Mouse (Mus musculus): ENCODE data around the gene Faf2.
A peak's percentile ranks its signal among the peaks of the same experiment; 100 is the strongest.

Faf2 gene

DNA sequence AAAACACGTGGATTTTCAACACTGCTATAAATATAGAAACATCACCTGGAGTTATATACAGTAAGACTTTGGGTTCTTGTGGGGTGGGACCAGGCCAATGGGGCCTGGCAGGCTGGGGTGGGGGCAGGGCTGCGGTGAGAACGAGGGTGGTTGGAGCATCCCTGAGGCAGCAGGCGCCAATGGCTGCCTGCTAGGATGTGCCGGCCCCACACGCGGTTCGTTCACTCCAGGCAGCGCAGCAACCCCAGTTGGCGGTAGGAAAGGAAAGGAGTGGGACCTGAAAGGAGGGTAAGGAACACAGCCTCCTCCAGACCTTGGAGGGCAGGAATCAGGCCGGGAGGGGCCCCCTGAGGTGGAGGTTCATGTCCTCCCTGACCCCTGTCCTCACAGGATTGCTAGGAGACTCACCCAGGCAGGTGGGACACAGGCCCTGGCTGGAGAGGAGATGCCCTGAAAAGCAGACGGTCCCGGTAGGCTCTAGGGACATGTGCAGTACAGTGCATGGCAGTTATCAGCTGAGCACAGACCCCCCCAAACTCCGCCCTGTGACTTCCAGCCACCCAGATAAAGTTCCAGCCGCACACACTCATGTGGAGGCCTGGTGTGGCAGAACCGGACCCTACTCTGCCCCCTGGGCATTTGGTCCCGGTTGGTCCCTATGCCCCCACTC lies 58.7 kb downstream of the Faf2 start:
- DNase-seq (ENCODE audit: low spot score): no peak

DNA sequence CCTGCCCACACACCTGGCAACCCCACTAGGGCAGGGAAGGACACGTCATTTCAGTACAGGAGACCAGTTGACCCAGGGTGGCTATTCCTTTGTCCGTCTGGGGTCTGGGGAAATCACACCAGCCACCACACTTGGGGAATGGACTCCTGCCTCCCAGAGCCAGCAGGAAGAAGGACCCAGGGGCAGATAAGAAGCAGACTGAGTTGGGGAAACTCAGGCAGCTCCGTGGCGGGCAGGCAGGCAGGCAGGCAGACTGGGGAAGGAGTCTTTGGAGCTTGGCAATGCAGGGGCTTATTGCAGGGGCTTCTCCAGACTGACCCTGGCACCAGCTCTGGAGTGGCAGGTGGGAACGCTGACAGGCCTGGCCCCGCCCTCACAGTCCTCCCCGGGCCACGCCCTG lies 59.7 kb downstream of the Faf2 start:
- DNase-seq (ENCODE audit: low spot score): no peak

DNA sequence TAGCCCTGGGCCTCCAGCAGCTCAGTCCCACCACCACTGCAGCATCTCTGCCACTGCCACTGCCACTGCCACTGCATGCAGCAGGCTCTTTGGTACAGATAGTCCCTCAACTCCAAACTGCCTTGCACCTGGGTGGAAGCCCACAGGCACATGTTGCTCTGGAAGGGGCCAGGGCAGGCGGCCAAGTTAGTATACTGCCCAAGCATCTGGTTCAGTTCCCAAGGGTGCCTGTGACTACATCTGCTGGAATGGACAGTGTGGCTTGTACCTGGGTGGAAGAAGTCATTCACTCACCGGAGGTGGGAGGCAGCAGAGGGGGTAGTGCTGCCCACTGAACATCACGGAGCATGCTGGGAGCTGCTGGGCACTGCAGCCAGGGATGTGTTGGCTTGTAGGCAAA lies 61.7 kb downstream of the Faf2 start:
- DNase-seq (ENCODE audit: low spot score): no peak

DNA sequence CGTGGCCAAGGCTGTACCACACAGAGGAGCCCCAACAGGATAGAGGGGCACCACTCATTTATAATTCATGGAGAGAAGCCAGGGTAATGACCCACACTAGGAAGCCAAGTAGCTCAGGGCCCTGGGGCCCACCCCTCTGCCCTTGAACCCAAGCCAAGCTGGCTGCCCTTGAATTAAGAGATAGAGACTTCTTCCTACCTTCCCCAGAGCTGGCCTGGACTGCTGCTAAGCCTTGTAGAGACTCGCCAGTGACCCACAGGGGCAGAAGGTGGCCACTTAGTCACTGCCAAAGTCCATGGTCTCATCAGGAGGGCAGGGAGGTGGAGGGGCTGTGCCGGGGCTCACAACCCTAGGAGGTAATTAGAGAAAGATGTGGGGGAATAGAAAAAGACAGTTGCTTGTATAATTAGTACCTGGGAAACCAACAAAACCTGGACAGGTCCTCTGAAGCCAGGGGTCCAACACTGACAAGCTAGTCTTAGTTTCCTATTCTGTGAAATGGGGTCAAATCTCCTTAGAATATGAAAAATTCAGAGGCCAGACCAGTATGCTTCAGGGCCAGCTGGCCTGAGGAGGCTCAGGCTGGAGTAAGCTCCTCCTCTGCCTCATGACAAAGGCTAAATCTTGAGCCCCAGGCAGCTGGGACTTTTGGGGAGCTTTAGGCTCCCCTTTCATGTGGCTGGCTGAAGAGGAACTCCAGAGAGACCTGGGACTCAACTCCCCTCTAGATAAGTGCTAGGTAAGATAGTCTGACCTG lies 62.7 kb downstream of the Faf2 start:
- no peak for DNase-seq (ENCODE audit: low spot score)

DNA sequence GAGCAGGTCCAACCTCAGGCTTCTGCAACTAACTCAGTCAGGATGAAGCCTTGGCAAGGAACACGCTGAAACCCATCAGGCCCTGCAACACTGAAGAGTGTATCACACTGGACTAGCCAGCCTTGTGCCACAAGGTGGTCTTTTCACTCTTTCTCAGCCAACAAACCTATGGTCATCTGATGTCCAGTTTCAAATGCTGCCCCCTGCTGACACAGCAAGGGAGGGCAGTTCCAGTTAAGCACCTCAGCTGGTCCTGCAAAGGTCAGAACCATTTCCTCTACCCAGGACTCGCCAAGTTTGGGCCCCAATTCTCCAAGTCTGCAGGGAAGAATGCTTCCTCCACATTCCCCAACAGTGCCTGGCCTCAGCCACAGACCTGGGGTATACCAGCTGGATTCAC lies 63.6 kb downstream of the Faf2 start:
- peak; percentile 44 for DNase-seq (ENCODE audit: low spot score)

DNA sequence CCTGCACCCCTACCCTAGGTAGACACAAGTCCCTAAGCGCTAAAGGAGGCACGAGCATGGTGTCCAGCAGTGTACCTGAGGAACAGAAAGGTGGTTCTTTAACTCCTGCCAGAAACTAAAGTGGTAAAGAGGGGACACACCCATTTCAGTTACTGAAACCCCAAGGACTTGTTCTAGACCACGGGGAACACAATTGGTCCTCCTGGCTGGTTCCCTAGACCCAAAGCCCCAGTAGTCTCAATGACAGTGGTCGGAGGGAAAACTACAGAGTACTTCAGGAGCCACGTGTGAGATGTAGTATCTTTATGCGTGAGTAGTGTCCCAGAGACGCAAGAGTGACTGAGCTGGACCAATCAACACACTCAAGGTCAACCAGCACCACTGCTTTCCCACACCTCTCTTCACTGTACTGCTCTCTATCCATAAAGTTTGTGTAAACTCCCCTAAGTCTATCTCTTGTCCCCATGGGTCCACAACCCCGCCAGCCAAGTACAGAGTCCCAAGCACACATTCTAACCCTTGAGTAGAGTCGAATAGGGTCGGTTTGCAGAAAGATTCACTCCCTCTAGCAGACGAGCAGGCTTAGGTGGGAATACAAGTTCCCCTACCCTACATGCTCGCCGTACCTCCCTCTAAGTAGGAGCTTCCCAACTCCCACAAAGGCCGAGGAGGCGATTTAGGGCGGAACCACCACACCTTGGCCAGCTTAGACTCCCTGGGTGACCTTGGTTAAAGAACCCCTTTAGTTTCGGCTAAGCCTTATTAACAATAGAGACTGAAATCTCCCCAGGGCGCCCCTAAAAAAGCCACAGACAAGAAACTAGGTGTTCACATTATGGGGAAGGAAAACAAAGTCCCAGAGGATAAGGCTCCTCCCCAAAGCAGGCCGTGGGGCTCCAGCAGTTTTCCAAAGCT lies 64.8 kb downstream of the Faf2 start:
- no peak for DNase-seq (ENCODE audit: low spot score)

DNA sequence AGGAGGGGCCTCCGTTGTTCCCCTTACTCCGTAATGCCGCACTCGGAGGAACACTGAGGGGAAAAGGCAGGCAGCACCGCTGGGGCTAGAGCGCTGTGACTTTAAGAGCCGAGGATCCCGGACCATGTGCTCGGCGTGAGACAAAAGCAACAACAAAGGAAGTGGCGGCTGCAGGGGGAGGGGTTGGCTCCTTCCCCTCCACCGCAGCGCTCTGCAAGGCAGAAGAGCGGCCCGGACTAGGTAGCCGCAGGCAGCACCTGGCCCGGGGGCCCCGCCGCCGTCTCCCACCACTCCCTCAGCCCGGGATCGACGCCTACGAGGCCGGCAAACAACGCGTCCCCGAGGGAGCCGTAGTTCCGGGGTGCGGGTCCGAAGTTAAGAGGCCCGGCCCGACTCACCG lies 65.5 kb downstream of the Faf2 start:
- peak; percentile 84 for DNase-seq (ENCODE audit: low spot score)

DNA sequence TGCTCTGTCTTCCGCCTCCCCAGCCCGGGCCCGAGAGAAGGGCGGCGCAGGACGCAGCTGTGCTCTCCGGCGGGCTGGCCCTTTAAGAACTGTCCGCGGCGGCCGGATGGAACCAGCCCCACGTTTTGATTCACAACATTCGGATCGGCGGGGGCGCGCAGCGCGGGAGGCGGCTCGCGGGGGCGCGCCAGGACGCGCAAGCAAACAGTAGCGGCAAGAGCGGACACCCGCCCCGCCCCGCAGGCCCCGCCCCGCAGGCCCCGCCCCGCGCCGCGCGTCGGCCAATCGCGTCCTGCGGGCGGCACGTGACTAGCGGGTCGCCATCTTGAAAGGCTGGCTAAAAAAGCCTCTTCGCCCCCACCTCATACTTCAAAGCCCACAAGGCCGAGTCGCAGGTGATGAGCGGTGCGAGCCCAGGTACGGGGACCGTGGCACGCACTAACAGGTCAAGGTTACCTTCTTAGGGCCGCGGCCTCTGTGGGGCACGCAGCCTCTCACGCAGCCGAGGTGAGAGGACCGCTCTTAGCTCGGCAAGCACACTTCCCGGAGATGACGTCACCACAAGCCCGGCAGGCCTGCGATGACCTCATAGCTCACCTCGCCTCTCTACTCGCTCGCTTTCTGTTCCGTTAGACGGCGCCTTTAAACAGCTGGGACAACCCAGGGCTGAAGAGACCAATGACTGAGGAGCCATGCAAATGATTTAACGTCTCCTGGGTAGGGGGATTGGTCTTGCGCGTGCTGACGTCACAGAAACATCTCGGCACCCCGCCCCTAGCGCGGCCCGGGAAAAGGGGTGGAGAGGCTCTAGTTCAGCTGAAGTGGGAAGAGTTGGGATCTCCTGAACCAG lies 66.2 kb downstream of the Faf2 start:
- DNase-seq (ENCODE audit: low spot score): peak; percentile 98

DNA sequence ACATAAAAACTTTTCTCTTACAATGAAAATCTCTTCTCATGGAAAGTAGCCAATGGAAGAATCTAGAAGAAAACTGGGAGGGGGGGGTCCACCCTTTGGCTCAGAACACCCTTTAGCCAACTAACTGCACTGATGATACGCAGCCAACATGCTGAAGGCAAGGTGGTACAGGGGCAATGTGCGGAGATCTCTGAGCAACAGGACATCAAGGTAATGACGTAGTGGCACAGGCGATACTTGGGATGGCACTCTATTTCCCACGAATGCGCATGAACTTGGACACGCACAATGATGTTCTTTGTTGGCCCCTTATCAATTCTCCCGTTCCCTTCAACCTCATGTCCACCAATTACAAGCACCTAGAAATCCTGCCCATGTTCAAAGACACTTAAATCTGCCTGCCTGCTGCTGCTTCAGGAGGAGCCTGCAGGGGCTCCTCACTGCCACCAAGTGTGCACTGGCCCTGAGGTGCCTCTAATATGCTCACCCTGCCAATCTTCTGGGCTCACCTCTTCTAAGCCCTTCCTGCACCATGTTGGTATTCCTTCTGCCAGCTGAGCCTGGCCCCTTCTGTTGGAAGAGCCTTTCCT lies 68.7 kb downstream of the Faf2 start:
- no peak for DNase-seq (ENCODE audit: low spot score)

DNA sequence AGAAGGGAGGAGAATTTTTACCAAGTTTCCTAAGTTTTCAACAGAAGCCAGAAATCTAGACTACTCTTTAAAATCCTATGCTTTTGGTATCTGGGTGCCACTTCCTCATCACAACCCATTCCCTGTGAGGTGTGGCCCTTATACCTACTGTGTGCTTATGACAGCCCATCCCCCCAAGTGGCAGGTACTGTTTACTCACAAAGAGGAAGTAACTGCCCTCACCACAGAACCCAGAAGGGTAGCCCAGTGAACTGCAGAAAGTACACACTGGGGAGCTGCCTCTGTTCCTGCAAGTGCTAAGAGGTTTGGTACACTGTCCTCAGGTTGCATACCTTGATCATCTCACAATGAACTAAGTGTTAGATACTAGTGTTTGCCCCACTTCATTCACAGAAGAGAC lies 70.2 kb downstream of the Faf2 start:
- peak; percentile 67 for DNase-seq (ENCODE audit: low spot score)

DNA sequence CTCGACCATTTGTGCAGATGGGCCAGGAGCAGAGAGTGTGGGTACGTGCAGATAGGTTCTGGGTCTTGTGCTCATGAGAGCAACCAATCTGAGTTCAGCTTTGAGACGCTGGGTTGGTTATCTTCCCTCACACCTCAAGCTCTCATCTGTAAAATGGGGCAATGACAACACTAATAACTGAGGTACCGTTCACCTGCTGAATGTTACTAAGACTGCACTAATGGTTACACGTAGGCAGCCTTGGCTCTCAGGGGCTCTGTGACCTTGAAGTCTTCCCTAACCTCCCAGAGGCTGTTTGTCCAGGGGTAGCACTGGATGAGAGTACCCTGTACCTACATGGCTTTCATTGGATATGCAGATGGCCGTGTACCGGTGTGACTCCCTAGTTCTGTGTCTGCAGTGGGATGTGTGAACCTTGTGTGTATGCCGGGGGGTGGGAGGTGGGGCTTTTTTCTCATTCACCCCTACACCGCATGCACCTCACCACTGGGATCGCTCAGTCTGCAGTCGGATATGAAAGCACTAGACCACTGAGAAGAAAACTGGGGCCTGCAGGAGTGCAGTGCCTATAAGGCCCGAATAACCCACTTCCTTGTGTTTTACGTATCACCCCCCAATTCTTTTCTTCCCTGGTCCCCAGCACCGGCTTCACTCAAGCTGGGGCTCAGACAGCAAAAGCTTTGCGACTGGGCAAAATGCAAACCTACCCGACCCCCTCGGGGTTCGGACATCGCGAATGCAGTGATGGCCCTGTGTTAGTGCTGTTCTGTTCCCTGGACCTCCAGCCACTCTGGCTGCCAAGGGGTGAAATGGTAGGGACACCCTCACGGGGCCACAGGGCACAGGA lies 71.3 kb downstream of the Faf2 start:
- DNase-seq (ENCODE audit: low spot score): no peak

DNA sequence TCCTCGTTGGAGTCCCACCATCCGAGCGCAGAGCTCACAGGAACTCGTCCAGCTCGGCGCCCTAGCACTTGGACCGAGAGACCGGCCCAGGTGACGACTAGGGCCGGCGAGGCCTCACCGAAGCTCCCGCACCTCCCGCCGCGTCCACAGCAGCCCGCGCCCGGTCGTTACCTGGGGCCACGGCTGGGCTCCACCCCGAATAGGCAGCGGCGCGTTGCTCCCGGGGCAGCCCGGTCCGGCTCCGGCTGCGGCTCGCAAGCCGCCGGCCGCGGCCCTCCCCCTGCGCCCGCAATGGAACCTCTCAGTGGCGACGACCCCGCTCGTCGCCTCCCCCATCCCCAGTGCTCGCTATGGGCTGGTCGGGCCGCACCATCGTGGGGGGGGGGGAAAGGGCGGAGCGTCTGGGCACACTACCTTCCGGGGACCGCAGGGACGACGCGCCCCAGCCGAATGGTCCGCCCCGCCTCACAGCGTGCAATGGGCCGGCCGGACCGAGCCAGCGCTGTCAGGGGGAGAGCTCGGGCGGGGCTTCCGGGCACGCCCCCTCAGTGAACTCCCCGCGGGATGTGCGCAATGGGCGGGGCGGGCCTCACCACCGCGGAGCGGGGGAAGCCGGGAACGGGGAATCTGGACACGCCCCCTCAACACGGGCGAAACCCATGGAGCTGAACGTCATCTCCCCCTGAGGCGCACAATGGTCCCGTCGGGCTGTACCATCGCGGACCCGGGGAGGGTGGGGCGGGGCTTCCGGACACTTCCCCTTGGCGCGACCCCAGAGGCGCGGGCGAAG lies 72.2 kb downstream of the Faf2 start, which contains the start of gene Rnf44:
TSS of gene Rnf44 (minus strand) at position 350 of the 790 bp plus-strand sequence.
- DNase-seq (ENCODE audit: low spot score): peak; percentile 99

DNA sequence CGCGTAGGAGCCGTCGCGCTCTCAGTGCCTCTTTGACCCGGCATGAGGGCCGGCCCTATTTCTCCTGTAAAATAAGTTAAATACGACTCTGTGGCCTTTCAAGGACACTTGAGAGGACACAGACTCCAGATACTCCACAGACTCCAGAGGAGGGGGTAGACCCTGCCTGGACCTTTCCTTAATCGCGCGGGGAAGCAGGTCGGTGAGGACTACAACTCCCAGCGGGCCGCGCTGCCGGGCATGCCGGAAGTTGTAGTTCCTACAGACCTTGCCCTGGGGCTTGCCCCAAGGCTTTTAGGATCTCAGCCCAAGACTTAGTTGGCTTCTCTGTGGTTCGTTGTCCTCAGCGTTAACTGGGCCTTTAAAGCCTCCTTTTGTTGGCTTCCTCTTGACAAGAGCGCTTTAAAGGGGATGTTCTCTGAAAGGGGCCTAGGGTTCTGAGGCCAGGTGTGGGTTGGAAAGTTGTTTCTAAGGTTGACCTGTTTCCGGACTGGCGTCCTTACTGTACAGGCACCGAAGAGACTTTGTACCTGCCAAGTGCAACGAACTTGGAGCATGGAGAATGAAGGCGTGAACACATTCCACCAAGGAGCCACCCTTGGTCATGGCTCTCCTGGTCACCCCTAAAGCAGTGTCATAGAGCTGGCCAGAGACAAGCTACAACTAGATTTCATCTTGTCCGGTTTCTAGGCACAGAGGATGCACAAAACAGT lies 72.9 kb downstream of the Faf2 start:
- DNase-seq (ENCODE audit: low spot score): peak; percentile 87

DNA sequence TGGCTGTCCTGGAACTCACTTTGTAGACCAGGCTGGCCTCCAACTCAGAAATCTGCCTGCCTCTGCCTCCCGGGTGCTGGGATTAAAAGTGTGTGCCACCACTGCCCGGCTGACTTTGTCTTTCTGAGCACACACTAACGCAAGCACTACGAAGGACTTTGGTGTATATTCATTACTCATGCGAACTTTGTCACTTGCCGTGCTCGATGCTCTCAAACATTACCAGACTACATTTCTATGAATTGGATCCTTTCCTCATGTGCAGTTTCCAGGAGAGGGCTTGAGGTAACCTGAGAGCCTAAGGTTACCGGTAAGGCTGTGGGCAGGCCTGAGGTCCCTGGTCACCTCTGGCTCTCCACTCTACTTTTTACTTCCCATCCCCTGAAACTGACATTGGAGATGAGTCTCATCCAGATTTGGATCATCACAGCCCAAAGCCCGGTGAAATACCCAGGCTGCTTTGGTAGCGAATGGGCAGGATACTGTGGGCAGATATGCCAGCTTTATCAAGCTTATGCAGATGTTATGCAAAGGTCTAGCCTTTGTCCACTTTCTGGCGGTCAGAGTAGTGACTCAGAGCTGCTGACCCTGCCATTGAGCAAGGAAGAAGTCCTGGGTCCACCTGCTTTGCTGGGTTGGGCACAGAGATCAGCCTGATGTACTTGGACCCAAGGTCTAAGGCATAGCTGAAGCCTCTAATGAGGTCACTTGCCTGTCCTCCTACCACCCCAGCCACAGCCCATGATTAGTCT lies 74.1 kb downstream of the Faf2 start:
- DNase-seq (ENCODE audit: low spot score): no peak

DNA sequence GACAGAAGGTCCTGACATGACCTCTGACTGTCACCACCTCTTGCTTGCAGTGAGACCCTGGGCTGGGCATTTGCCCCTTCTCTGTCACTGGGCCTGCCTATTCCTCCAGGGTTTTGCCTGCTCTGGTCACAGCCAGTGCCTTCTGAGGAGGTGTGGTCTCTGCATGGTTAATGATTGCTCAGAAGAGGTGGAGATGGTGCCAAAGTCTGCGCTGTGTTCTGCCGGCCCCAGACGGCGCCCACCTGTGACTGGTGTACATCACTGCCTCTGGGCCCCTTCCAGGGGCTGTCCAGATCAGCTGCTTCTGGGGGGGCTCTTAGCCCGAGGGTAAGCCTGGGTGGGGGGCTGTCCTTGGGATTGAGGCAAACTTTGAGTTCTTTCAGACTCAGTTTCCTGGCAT lies 79.7 kb downstream of the Faf2 start, which contains the start of gene Cdhr2:
TSS of gene Cdhr2 (plus strand) at position 219 of the 400 bp plus-strand sequence.
- no peak for DNase-seq (ENCODE audit: low spot score)

DNA sequence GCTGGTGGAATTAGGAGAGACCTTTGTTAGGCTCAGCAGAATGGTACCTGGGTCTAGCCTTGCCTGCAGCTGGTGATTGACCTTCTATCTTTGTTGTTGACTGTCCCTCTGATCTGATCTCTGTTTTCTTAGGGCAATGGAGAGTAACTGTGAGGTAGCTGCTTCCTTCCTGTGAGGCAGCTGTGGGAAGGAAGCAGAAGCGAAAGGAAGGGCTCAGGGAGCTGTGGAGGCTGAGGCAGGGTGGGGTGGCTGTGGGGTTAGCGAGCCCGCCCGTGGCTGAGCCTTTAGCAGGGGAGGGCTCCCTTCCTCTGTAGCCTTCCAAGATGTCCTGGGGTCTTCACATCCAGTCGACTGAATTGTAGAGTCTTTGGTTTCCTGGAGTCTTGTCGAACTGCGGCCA lies 80.9 kb downstream of the Faf2 start:
- no peak for DNase-seq (ENCODE audit: low spot score)

DNA sequence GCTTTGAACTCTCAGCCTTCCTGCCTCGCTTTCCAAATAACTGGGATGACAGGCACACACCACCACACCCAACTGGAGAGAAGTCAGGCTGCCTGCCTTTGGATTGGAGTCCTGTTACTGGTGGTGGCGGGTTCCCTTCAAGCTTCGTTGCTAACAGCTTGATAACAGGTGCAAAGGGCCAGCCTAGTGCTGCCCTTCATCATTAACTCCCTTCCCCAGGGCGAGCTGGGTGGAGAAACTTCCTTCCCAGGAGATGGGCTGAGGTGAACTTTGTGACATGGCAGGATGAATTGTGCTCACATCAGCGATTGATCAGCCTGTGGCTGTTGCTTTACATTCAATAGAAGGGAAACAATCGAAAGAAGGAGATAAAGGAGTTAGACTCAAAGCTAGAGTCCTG lies 83.3 kb downstream of the Faf2 start:
- no peak for DNase-seq (ENCODE audit: low spot score)

DNA sequence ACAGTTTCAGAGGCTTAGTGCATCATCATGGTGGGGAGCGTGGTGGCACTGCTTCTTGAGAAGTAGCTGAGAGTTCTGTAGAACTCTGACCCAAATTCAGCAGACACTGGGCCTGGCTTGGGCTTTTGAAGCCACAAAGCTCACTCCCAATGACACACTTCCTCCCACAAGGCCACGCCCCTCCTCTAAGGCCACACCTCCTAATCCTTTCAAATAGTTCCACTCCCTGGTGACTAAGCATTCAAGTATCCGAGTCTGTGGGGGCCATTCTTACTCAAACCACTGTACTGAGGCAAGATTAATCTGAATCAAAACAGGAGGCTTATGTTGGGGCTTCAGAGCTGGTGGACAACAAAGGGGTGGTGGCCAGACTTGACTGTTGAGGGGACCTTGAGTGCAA lies 89.3 kb downstream of the Faf2 start:
- DNase-seq (ENCODE audit: low spot score): no peak

Measured in lung, postnatal 25 days (tissue).